Mouse (Mus musculus): ENCODE measurements around the gene Rps6kl1. TPM values are rescaled to one million over a fixed set of nuclear protein-coding genes. Genes with fewer than 3 reads are reported as not detected.
A peak's percentile ranks its signal among the peaks of the same experiment; 100 is the strongest.

Gene Rps6kl1
- polyA plus RNA-seq, 1 experiment from 2014 or later, result 1.2 TPM

DNA sequence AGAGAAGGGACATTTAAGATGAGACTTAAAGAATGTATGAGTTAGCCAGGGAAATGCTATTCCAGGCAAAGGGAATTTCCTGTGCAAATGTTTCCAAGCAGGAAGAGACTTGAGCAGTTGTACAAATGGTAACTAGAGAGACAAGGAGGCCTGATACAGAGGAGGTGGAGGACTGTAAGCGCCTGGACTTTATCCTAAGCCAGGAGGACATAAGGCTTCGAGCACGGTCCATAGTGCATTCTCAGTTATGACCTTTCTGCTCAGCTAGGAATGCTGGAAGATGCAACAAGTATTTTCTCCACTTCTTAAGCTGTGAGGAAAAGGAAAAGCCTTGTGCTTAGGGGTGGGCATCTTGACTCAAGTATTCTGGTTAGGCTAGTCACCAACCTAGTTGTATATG, 37.7 kb downstream of the Rps6kl1 start:
- peak overlapping the region; percentile 95; the same call in 1 of the 2 replicates for H3K27ac ChIP-seq (replicated peaks)
- peaks cover 44% of the 10 kb centered on the region for H3K4me1 ChIP-seq
- ATAC-seq (ENCODE audit: extremely low read depth, insufficient number of reproducible peaks, low FRiP score, low TSS enrichment), result no peak
- 87% methylated on average over 3 of the region's 3 CpGs for WGBS
- H3K27me3 ChIP-seq (replicated peaks), result no peaks in the 10 kb centered on the region
- H3K4me3 ChIP-seq, result no peak overlapping the region
- H3K9me3 ChIP-seq, result no peaks in the 10 kb centered on the region
- H3K9ac ChIP-seq, result peak overlapping the region; percentile 99; the same call in 1 of the 2 replicates
- peaks cover 39% of the 10 kb centered on the region for H3K36me3 ChIP-seq
- peak overlapping the region; percentile 90 for H3K4me2 ChIP-seq

DNA sequence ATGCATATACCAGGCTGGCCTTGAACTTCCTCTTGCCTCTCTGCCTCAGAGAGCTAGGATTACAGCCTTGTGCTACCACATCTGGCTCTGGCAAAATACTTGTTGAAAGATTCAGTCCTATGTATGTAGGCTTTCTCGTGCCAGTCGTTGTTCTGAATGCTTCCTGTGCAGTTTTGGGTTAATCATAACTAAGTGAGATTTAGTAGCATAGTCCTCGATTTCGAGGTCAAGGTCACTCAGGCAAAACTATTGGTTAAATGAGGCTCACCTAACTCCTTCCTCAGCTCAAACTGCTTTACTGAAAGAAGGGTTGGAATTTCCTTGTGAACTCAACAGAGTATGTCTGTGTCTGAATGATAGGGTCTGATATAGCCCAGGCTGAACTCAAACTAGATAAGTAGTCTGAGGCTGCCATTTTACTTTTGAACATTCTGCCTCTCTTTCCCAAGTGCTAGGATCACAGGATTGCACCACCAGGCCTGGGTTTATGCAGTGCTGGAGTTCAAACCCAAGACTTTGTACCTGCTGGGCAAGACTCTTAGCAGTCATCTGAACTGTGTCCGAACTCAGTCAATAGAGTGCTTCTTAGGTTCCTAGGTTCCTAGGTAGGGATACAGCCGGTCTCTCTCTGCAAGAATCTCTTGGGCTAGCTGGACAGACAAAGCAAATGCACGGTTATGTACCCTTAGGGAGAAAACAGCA, 38.4 kb downstream of the Rps6kl1 start:
- ATAC-seq (ENCODE audit: extremely low read depth, insufficient number of reproducible peaks, low FRiP score, low TSS enrichment), result no peak
- Histone ChIP-seq H3K4me2 (peak overlapping the region; percentile 90), H3K4me3 (peak overlapping the region; percentile 98), H3K27ac (replicated peaks) (peak overlapping the region; percentile 95), H3K4me1 (peaks cover 44% of the 10 kb centered on the region), H3K9ac (peak overlapping the region; percentile 99), H3K27me3 (replicated peaks) (no peaks in the 10 kb centered on the region), H3K9me3 (no peaks in the 10 kb centered on the region), H3K36me3 (peaks cover 33% of the 10 kb centered on the region)
- 75% methylated on average over 7 of the region's 7 CpGs for WGBS

DNA sequence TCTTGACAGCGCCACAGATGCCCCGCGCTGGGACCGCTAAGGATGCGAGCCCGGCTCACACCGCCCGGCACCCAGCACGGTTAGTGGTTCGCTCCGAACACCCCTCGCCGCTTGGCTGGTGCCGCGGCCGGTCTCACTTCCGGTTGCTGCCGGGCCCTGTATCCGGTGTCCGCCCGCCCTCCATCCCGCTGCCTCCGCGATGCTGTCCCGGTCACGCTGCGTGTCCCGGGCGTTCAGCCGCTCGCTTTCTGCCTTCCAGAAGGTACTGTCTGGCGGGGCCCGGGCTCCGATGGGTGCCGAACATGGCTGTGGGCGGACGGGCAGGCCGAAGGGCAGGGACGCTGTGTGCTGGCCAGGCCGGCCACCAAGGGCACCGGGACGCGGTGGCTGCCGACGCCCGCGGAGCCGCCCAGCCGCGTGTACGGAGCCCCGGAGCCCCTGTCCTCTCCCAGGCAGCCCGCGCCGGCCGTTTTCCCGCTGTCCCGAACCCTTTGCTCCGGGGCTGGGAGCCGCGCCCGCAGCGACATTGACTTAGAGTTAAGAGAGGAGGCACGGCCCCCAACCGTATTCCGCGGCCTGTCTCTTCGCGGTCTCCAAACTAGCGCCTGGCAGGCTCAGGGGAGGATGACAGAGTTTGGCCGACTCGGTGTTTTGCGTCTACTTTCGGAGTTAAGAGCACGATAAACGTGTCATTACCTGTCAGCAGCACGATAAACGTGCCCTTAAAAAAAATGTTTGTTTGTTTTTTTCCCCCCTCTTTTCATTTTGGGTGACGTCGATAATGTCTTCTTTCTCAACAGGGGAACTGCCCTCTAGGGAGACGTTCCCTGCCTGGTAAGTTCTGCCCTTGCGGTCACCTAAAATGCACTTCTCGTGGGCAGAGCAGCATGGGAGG, 40.1 kb downstream of the Rps6kl1 start, which contains the start of the genes Prox2 and Dlst:
Gene Prox2 (minus strand): TSS at position 62 of the 895 bp plus-strand sequence.
Gene Dlst (plus strand): TSS at position 136 of the 895 bp plus-strand sequence.
- Histone ChIP-seq H3K4me1 (peaks cover 52% of the 10 kb centered on the region), H3K36me3 (peaks cover 20% of the 10 kb centered on the region), H3K27ac (replicated peaks) (peak within 1 kb of the TSS; percentile 95), H3K4me3 (peak within 1 kb of the TSS; percentile 98), H3K27me3 (replicated peaks) (no peaks in the 10 kb centered on the region), H3K4me2 (peak within 1 kb of the TSS; percentile 90), H3K9ac (peak within 1 kb of the TSS; percentile 99), H3K9me3 (no peaks in the 10 kb centered on the region)
- ATAC-seq (ENCODE audit: extremely low read depth, insufficient number of reproducible peaks, low FRiP score, low TSS enrichment), result peak; percentile 92
- under 1% methylated on average over 83 of the region's 83 CpGs for WGBS

DNA sequence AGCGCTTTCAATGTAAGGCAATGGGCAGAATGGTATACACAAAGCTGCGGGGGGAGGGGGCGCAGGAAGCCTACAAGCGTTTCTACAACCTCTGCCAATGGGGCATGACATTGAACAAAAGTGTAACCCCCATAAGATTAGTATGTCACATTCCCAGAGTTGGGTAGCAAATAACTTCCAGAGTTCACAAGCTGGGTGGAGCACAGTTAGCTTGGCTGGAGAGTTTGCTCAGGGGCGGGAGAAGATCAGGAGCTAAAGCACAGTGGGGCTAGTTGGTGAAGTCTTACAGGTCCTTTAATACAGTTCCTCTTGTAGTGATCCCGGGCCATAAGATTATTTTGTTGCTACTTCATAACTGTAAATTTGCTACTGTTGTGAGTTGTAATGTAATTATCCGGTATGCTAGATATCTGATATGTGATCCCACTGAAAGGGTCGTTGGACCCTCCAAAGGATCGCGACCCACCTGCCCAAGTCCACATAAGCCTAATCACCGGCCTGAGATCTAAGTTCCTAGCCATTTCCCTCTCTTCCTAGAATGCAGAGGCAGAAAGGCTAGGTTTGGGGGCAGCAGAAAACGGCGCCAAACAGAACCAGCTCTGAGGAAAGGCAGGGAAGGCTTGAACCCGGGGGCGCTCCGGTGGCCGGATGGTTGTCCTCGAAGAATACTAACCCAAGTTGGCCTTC, 40.9 kb downstream of the Rps6kl1 start:
- no peak for ATAC-seq (ENCODE audit: extremely low read depth, insufficient number of reproducible peaks, low FRiP score, low TSS enrichment)
- H3K4me1 ChIP-seq, result peaks cover 49% of the 10 kb centered on the region
- H3K27ac ChIP-seq (replicated peaks), result peak overlapping the region; percentile 95
- H3K4me2 ChIP-seq, result peak overlapping the region; percentile 90
- no peaks in the 10 kb centered on the region for H3K9me3 ChIP-seq
- H3K27me3 ChIP-seq (replicated peaks), result no peaks in the 10 kb centered on the region
- H3K4me3 ChIP-seq, result peak overlapping the region; percentile 98
- 13% methylated on average over 18 of the region's 18 CpGs for WGBS
- peaks cover 13% of the 10 kb centered on the region for H3K36me3 ChIP-seq
- peak overlapping the region; percentile 99 for H3K9ac ChIP-seq

DNA sequence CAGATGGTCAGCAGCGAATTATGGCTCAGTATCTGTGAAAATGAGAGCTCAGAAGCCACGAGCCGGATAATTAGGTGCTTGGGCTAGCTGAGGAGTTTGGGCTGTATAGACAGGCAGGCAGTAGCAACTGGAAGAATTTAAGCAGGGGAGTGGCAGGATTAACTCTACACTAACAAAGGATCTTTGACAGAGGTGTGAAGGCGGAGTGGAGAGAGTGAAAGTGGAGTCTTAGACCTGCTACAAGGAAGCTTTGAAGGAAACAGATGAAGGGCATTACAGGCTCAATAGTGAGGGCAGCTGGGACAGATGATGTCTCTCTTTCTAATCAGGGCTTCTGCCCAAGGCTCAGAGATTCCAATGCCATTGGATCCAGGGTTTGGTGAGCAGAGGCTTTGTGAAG, 41.6 kb downstream of the Rps6kl1 start:
- WGBS, result 62% methylated on average over 4 of the region's 4 CpGs
- H3K9ac ChIP-seq, result peak overlapping the region; percentile 99; the same call in 1 of the 2 replicates
- ATAC-seq (ENCODE audit: extremely low read depth, insufficient number of reproducible peaks, low FRiP score, low TSS enrichment), result no peak
- 0 out of 2 replicates have a peak overlapping the region, but pooled peaks have one; percentile 98 for H3K4me3 ChIP-seq
- H3K36me3 ChIP-seq, result peaks cover 7% of the 10 kb centered on the region
- peaks cover 49% of the 10 kb centered on the region for H3K4me1 ChIP-seq
- peak overlapping the region; percentile 95; the same call in 1 of the 2 replicates for H3K27ac ChIP-seq (replicated peaks)
- H3K27me3 ChIP-seq (replicated peaks), result no peaks in the 10 kb centered on the region
- no peaks in the 10 kb centered on the region for H3K9me3 ChIP-seq
- H3K4me2 ChIP-seq, result peak overlapping the region; percentile 90

DNA sequence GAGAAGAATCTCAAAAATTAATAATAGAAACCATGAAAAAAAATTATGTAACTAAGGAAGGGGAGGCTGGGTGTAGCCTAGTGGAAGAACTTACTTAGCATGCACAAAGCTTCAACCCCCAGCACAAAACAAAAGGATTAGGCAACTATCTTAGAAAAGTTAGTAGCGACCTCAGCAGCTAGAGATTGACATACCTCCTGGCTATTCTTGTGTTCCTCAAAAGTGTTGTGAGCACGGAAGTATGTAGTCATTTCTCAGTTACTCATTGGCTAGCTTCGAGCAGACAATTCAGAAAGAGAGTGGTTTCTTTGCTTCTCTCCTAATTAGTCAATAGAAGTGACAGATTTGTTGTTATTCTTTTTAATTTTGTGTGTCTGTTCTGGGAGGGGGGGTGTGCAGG, 42.4 kb downstream of the Rps6kl1 start:
- Histone ChIP-seq H3K4me2 (no peak overlapping the region), H3K27ac (replicated peaks) (no peak overlapping the region), H3K4me3 (no peak overlapping the region), H3K4me1 (peaks cover 43% of the 10 kb centered on the region), H3K27me3 (replicated peaks) (no peaks in the 10 kb centered on the region), H3K36me3 (peaks cover 7% of the 10 kb centered on the region), H3K9ac (no peak overlapping the region), H3K9me3 (no peaks in the 10 kb centered on the region)
- no peak for ATAC-seq (ENCODE audit: extremely low read depth, insufficient number of reproducible peaks, low FRiP score, low TSS enrichment)
- 60% methylated on average over 3 of the region's 3 CpGs for WGBS

DNA sequence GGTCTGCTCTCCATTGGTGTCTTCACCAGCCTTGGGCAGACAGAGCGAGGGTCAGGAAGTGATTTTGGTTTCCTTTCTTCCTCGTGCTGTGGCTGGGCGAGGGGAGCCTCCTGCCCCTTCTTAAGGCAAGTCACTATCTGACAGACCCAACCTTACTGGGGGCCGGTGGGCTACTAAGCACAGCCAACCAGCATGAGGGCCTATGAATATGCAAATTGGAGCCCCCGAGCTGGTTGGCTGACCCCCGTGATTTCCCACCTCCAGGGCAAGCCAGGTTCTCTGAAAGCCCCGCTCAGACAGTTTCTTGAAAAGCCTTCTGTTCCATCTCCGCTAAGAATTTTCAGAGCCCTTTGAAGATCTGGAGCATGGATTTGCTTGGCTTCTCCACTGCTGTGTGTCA, 44.8 kb downstream of the Rps6kl1 start:
- H3K4me2 ChIP-seq, result peak overlapping the region; percentile 64
- no peak overlapping the region for H3K27ac ChIP-seq (replicated peaks)
- no peaks in the 10 kb centered on the region for H3K27me3 ChIP-seq (replicated peaks)
- ATAC-seq (ENCODE audit: extremely low read depth, insufficient number of reproducible peaks, low FRiP score, low TSS enrichment), result no peak
- peak overlapping the region; percentile 44 for H3K9ac ChIP-seq
- WGBS, result 3% methylated on average over 8 of the region's 8 CpGs
- no peaks in the 10 kb centered on the region for H3K36me3 ChIP-seq
- H3K9me3 ChIP-seq, result no peaks in the 10 kb centered on the region
- H3K4me1 ChIP-seq, result peaks cover 21% of the 10 kb centered on the region
- H3K4me3 ChIP-seq, result peak overlapping the region; percentile 29

DNA sequence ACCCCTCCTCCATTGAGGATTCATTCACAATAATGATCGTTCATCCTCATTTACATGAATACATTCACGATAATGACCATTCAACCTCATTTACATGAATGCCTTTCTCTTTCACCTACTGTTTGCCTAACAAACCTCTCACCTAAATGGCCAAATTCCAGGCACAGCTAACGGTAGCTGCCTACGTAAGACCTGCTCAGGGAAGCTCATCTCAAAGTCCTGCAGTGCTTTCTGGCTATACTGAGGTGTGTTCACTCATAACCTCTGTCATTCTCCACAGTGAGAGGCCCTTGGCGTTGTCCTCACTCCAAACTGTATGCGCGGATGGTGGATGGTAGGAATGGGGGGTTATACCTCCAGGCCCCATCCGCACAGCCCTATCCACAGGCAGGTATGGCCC, 46.3 kb downstream of the Rps6kl1 start:
- ATAC-seq (ENCODE audit: extremely low read depth, insufficient number of reproducible peaks, low FRiP score, low TSS enrichment), result no peak
- H3K36me3 ChIP-seq, result no peaks in the 10 kb centered on the region

DNA sequence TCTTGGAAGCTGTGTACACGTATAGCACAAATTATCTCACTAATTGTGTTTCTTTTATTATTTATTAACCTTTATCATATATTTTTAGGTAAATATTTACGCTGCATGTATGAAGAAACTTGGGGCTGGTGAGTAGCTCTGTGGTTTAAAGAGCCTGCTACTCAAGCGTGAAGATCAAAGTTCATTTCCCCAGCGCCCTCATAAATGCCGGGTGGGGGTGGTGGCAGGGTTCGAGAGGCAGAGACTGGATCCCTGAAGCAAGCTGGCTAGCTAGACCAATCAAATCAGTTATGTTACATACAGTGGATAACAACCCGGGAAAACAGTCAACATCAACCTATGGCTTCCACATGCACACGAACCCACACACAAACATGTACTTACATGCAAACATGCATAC, 48.0 kb downstream of the Rps6kl1 start:
- Histone ChIP-seq H3K9ac (no peak overlapping the region), H3K4me1 (peaks cover 11% of the 10 kb centered on the region), H3K4me2 (no peak overlapping the region), H3K36me3 (no peaks in the 10 kb centered on the region), H3K27ac (replicated peaks) (no peak overlapping the region), H3K9me3 (no peaks in the 10 kb centered on the region), H3K27me3 (replicated peaks) (no peaks in the 10 kb centered on the region), H3K4me3 (no peak overlapping the region)
- no peak for ATAC-seq (ENCODE audit: extremely low read depth, insufficient number of reproducible peaks, low FRiP score, low TSS enrichment)
- whole genome bisulfite sequencing, result 75% methylated on average over 8 of the region's 8 CpGs

More for the DNA sequence above, 46.3 kb downstream of the Rps6kl1 start:
- H3K9ac ChIP-seq, result no peak overlapping the region
- WGBS, result 84% methylated on average over 8 of the region's 8 CpGs
- H3K4me2 ChIP-seq, result no peak overlapping the region
- H3K27ac ChIP-seq (replicated peaks), result no peak overlapping the region
- H3K9me3 ChIP-seq, result no peaks in the 10 kb centered on the region
- H3K4me1 ChIP-seq, result peaks cover 17% of the 10 kb centered on the region
- no peaks in the 10 kb centered on the region for H3K27me3 ChIP-seq (replicated peaks)
- no peak overlapping the region for H3K4me3 ChIP-seq

DNA sequence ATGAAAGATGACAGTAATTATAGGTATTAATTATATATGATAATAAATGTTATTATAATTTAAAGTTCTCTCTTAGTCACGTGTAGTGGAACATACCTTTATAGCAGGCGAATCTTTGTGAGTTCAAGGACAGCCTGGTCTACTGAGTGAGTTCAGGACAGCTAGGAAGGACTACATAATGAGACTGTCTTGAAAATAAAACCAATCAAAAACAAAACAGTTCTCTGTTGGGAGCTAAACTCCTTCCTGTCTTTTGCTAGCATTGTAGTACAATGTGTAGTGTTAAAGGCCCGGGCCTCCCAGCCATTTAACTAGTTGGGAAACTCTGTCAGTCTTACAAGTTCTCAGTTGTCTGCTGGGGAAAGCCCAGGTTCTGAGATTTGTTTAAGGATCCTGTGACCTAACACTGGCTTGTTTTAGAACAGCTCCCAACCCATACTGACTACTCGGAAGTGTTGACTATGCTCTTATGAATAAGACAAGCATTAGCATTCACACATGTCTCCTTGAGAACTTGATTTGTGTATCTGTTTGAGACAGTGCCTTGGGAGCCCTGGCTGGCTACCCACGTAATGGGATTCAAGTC, 49.5 kb downstream of the Rps6kl1 start:
- 73% methylated on average over 5 of the region's 5 CpGs for WGBS
- Histone ChIP-seq H3K9ac (no peak overlapping the region), H3K4me3 (no peak overlapping the region), H3K9me3 (no peaks in the 10 kb centered on the region), H3K4me2 (no peak overlapping the region), H3K27ac (replicated peaks) (no peak overlapping the region), H3K27me3 (replicated peaks) (no peaks in the 10 kb centered on the region), H3K36me3 (no peaks in the 10 kb centered on the region), H3K4me1 (peaks cover 8% of the 10 kb centered on the region)
- ATAC-seq (ENCODE audit: extremely low read depth, insufficient number of reproducible peaks, low FRiP score, low TSS enrichment), result no peak
